ENCODE assay signal across 12 mouse cellular contexts in genomic region chr2:158115838-158116453, GRCm38 (mm10). TPM values are rescaled to one million over a fixed set of nuclear protein-coding genes. Genes with fewer than 3 reads are reported as not detected.
DNase-seq lines count a peak whose midpoint lies in the region; ATAC-seq and TF ChIP-seq lines count a peak whose summit lies in the region.
"Had no signal": no experiment of that assay in that cellular context is flagged by ENCODE, and none has a peak within 500 bp of the region (broad histone marks: within the 10 kb centered on the region; RNA-seq: fewer than 3 reads in every experiment).

No protein-coding gene starts in this region.

- peak overlapping the region; percentile 12 to 25; a peak in 2 of 4 replicates for H3K27ac ChIP-seq in heart, embryonic 14.5 days (replicated peaks in 1 of 2; ENCODE audit: control insufficient read depth in 1 of 2, insufficient read depth in 1 of 2, low read depth in 2 of 2, low read length in 2 of 2)
- 0 out of 2 replicates have a peak overlapping the region, but pooled peaks have one; percentile 26 for H3K27ac ChIP-seq in lung, postnatal 0 days (ENCODE audit: low read length)
- H3K27ac ChIP-seq: midbrain, embryonic 13.5 days; neural tube, embryonic 12.5 days had no signal

- no peak overlapping the region for H3K9ac ChIP-seq in heart, embryonic 14.5 days (ENCODE audit: low read length)
- H3K9ac ChIP-seq in lung, postnatal 0 days (replicated peaks; ENCODE audit: low read depth), result no peak overlapping the region
- H3K9ac ChIP-seq: midbrain, embryonic 13.5 days; neural tube, embryonic 12.5 days had no signal

- TF ChIP-seq CTCF in lung, postnatal 0 days (IDR thresholded peaks at IDR 0.05), result no peak

- no peaks in the 10 kb centered on the region for H3K9me3 ChIP-seq in heart, embryonic 14.5 days (ENCODE audit: control insufficient read depth, low read length)
- H3K9me3 ChIP-seq in lung, postnatal 0 days (ENCODE audit: low read length), result no peaks in the 10 kb centered on the region
- H3K9me3 ChIP-seq: midbrain, embryonic 13.5 days; neural tube, embryonic 12.5 days had no signal

- 84% methylated on average over 3 of the region's 3 CpGs for WGBS in heart, embryonic 14.5 days
- WGBS in lung, postnatal 0 days, result 83% methylated on average over 3 of the region's 3 CpGs

- no peak for DNase-seq in heart, postnatal 14 days
- DNase-seq in lung, postnatal 0 days (ENCODE audit: low spot score), result no peak
- DNase-seq in lung, postnatal 4 days, result no peak
- peak; percentile 21 for DNase-seq in thymus, postnatal 4 days
- no peak for DNase-seq in layer of hippocampus, postnatal 10 days (ENCODE audit: low spot score in 2 of 2)
- DNase-seq: adrenal gland, postnatal 14 days; layer of hippocampus, adult 9-11 months had no signal

- no peak overlapping the region for H3K4me2 ChIP-seq in heart, embryonic 14.5 days (ENCODE audit: low read length)
- no peak overlapping the region for H3K4me2 ChIP-seq in lung, postnatal 0 days (replicated peaks; ENCODE audit: low read depth, low read length)
- H3K4me2 ChIP-seq: midbrain, embryonic 13.5 days; neural tube, embryonic 12.5 days had no signal

- ATAC-seq in heart, embryonic 14.5 days (ENCODE audit: insufficient number of reproducible peaks, insufficient read depth, low FRiP score, low read depth), result no peak
- no peak for ATAC-seq in lung, postnatal 0 days
- ATAC-seq in hematopoietic stem cell, adult 5-6 weeks (replicated peaks in 1 of 2; ENCODE audit: insufficient read depth in 1 of 2, low FRiP score in 2 of 2, low TSS enrichment in 1 of 2, low read depth in 1 of 2, poor library complexity in 2 of 2, severe bottlenecking in 2 of 2), result peak; percentile 59 to 70; a peak in 3 of 4 replicates
- ATAC-seq: intestine, embryonic 16.5 days; midbrain, embryonic 13.5 days had no signal

- no peak overlapping the region for H3K4me3 ChIP-seq in heart, embryonic 14.5 days (ENCODE audit: control insufficient read depth in 1 of 2, insufficient read depth in 1 of 2, low read depth in 1 of 2, low read length in 2 of 2)
- H3K4me3 ChIP-seq in lung, postnatal 0 days (ENCODE audit: low read depth, low read length), result no peak overlapping the region
- H3K4me3 ChIP-seq: midbrain, embryonic 13.5 days; neural tube, embryonic 12.5 days had no signal

- no peaks in the 10 kb centered on the region for H3K27me3 ChIP-seq in heart, embryonic 14.5 days (ENCODE audit: control insufficient read depth, insufficient read depth, low read length)
- no peaks in the 10 kb centered on the region for H3K27me3 ChIP-seq in lung, postnatal 0 days (replicated peaks; ENCODE audit: insufficient read depth, low read length)
- H3K27me3 ChIP-seq: midbrain, embryonic 13.5 days; neural tube, embryonic 12.5 days had no signal

- H3K4me1 ChIP-seq in heart, embryonic 14.5 days (ENCODE audit: control insufficient read depth in 2 of 2, insufficient read depth in 2 of 2, low read length in 2 of 2), result peaks cover 23 to 42% of the 10 kb centered on the region in 2 experiments
- no peaks in the 10 kb centered on the region; the same call in 1 of the 2 replicates for H3K4me1 ChIP-seq in lung, postnatal 0 days (ENCODE audit: insufficient read depth, low read depth, low read length)
- H3K4me1 ChIP-seq: midbrain, embryonic 13.5 days; neural tube, embryonic 12.5 days had no signal

- intact Hi-C loops in heart, postnatal 14 days (cut with DNase I), result no loop called here

- peaks cover 51% of the 10 kb centered on the region for H3K36me3 ChIP-seq in heart, embryonic 14.5 days (ENCODE audit: control insufficient read depth, insufficient read depth, low read length)
- H3K36me3 ChIP-seq in lung, postnatal 0 days (ENCODE audit: insufficient read depth, low read length), result peaks cover 11% of the 10 kb centered on the region
- H3K36me3 ChIP-seq: midbrain, embryonic 13.5 days; neural tube, embryonic 12.5 days had no signal

- no peak for TF ChIP-seq EP300 in lung, postnatal 0 days (IDR thresholded peaks at IDR 0.05)

RNA-seq across cellular contexts. Expression of gene Tgm2, which starts 30.3 kb away (rescaled TPM):
- 140 and 160 TPM in 2 replicates for polyA plus RNA-seq in heart, embryonic 14.5 days (2014; fragmentation: Nextera tagmentation; extraction: Ambion mirVana)
- 100 to 1,000 TPM; 181 to 209 TPM for total RNA-seq in heart, postnatal 14 days (2021)
- 97.0 TPM in 2 replicates for polyA plus RNA-seq in lung, postnatal 0 days (2015; fragmentation: Nextera tagmentation; extraction: Ambion mirVana)
- total RNA-seq in hematopoietic stem cell, adult 5-6 weeks (2017), result 17.9 and 19.4 TPM in 2 replicates
- 1 to 10 TPM; 5.7 to 6.8 TPM for total RNA-seq in layer of hippocampus, postnatal 10 days (2021)

Comparison
In these comparisons a context has a peak if more than half of its experiments do, and no peak if none do; other contexts are left out.
1. ATAC-seq: peak in hematopoietic stem cell, adult 5-6 weeks (2 of 2); none in heart, embryonic 14.5 days (single experiment) and lung, postnatal 0 days (single experiment).